Mouse (Mus musculus) forelimb bud, embryonic 11.5 days (tissue): ENCODE data around the gene Gdpd4.

ENCODE experiments used
- DNase-seq: peaks from one replicate; pipeline ENCODE4 v3.0.0-alpha.2; 2012; ENCODE audit warnings: low read depth, low spot score

The Gdpd4 gene

DNA sequence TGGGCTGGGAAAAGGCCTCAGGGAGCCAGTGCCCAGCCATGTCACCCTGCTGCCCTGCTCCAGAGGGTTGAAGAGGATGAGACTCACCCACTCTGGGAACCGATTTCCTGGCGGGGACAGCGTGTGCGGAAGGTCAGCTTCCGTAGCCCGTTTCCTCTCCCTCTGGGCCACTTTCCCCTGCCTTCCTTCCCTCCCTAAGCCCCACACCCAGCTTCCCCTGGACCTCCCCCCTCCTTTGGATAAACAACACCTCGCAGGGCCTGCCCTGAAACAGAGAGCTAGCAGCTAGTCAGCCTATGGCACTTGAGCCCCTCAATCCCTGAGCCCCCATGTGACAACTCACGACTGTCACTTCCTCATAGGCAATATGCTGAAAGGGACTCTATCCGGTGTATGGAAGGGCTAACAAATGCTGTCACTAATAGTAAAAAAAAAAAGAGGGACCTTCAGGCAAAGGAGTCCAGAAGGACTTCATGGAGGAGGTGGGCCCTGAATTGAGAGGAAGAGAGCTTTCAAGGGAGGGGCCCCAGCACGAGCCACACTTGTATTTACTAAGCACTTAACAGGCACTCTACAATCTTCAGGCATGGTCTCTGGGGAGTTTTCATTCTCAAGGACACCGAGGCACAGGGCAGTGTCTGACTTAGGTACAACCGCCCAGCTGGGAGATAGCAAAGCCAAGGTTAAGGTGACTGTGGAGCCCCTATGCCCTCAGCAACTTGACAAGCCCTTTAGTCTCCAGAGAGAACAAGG is 165.0 kb downstream of the Gdpd4 start:
- no peak for DNase-seq

DNA sequence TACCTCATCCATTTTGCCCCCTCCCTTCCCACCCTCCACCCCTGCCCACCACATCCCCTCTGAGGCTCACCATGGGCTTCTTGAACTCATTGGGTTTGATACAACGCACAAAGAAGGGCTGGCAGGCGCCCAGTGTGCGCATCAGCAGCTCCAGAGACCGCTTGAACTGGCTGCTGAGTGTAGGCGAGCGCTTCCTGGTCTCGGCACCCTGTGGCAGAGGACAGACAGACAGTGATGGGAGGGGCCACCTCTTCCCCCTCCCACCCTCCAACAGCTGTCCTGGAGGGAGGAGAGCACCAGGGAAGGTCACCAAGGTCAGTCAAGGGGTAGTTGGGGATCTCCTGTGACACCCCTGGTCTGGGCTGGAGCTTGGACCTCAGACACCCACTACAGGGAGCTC is 165.6 kb downstream of the Gdpd4 start:
- no peak for DNase-seq

DNA sequence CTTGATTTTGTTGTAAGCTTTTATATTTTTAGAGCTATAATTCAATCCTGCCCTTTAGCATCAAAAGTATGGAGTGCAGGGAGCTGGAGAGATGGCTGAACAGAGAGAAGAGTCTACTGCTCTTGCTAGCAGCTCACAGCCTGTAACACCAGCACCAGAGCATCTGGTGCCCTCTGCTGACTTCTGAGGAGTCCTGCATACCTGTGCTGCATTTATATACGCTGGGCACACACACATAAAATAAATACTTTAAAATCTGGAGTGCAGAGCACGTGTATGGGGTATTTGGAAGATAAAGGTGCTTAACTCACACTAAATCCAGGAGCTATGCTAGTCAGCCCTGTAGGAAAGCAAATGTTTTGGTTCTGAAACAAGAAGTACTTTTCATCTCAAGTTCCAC is 166.6 kb downstream of the Gdpd4 start:
- no peak for DNase-seq

DNA sequence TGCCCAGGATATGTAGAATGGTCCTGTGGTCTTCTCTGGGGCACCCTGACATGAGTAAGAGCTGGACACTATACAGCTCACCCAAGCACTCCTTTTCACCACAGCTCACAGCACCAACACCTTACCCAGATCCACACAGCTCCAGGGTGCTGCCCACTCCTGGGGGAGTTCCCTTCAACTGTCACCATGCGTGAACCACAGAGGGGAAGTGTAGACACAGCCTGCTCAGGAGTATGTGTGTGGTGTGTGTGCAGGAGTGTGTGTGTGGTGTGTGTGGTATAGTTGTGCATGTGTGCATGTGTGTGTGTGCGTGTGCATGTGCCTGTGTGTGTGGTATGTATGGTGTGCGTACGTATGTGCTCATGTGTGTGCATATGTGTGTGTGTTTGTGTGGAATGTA is 176.1 kb downstream of the Gdpd4 start:
- no peak for DNase-seq

DNA sequence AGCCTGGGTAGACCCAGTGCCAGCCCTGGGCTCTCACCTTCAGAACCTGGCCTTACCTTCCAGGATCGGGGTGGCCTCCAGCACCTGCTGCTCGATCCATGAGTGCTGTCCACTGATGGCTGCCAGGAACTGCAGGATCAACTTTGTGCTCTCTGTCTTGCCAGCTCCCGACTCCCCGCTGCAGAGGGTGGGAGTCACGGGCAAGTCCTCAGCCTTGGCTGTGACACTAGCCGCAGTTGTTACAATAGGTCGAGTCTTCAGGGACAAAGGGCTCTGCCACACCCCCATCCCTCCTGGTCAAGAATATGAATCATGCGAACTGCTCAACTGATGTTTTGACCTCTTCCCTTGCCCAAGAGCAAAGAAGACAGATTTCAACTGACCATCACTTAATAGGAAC is 177.8 kb downstream of the Gdpd4 start:
- no peak for DNase-seq
